Mouse (Mus musculus) limb, embryonic 14.5 days (tissue): ENCODE data around the gene Zan. TPM values are rescaled to one million over a fixed set of nuclear protein-coding genes. Genes with fewer than 3 reads are reported as not detected.

ENCODE experiments used
- ATAC-seq: fragments of 200-750 bp; cut with Nextera tagmentation; 2 replicates; pipeline ENCODE4 v1.8.0; 2017; ENCODE audit warnings: low read depth, moderate number of reproducible peaks, moderate TSS enrichment; ENCODE audit not compliant: low FRiP score
- DNase-seq: peaks from one replicate; pipeline ENCODE4 v3.0.0-alpha.2; 2015; ENCODE audit warnings: low spot score
- H3K27ac ChIP-seq: fragments of 300-500 bp; sonication (generic); replicated peaks from 2 replicates; pipeline ENCODE4 v1.5.1; 2014; ENCODE audit warnings: low read depth, mild to moderate bottlenecking, low read length, moderate library complexity, mixed read lengths
- H3K27me3 ChIP-seq: fragments of 300-500 bp; sonication (generic); 2 replicates; pipeline ENCODE4 v1.6.1; 2014; ENCODE audit warnings: low read length, mixed read lengths; ENCODE audit not compliant: control insufficient read depth, insufficient read depth
- H3K36me3 ChIP-seq: fragments of 300-500 bp; sonication (generic); 2 replicates; pipeline ENCODE4 v1.6.1; 2014; ENCODE audit warnings: mild to moderate bottlenecking, low read length, moderate library complexity, mixed read lengths; ENCODE audit not compliant: control insufficient read depth, insufficient read depth
- H3K4me1 ChIP-seq: fragments of 300-500 bp; sonication (generic); 2 replicates; pipeline ENCODE4 v1.6.1; 2014; ENCODE audit warnings: antibody characterized with exemption, low read length, mixed read lengths; ENCODE audit not compliant: control insufficient read depth, insufficient read depth
- H3K4me2 ChIP-seq: fragments of 300-500 bp; sonication (generic); replicated peaks from 2 replicates; pipeline ENCODE4 v1.6.1; 2014; ENCODE audit warnings: low read depth, mild to moderate bottlenecking, low read length, moderate library complexity; ENCODE audit not compliant: severe bottlenecking
- H3K4me3 ChIP-seq: fragments of 300-500 bp; sonication (generic); replicated peaks from 2 replicates; pipeline ENCODE4 v1.5.1; 2014; ENCODE audit warnings: low read length
- H3K9ac ChIP-seq: fragments of 300-500 bp; sonication (generic); 2 replicates; pipeline ENCODE4 v1.6.1; 2014; ENCODE audit warnings: mild to moderate bottlenecking, low read depth, low read length, moderate library complexity; ENCODE audit not compliant: severe bottlenecking
- H3K9me3 ChIP-seq: fragments of 300-500 bp; sonication (generic); 2 replicates; pipeline ENCODE4 v1.6.1; 2016; ENCODE audit warnings: low read length; ENCODE audit not compliant: control insufficient read depth
- POLR2A ChIP-seq: fragments of 200-500 bp; IDR thresholded peaks from 2 replicates; pipeline ENCODE4 v1.8.0; 2012; ENCODE audit warnings: inconsistent platforms, mild to moderate bottlenecking, moderate library complexity, borderline replicate concordance; ENCODE audit not compliant: insufficient read depth, insufficient read length; ENCODE audit errors: extremely low read depth
- WGBS: fragments of 180-500 bp; shearing (Covaris S2); extraction: QIAGEN DNeasy Blood & Tissue Kit; methylation state at CpG from one replicate; pipeline ENCODE4 v1.1.7; 2014; 5-methylcytosine and 5-hydroxymethylcytosine counted together
- polyA plus RNA-seq, 2 experiments: library from polyadenylated mRNA; depleted of rRNA in 1 of 2; stranded (reverse) in 1 of 2; unstranded in 1 of 2; fragments of >200 nt; fragmentation: Nextera tagmentation in 1 of 2; extraction: Ambion mirVana in 1 of 2; gene quantifications; 2 replicates each; pipeline versions ENCODE4 v1.2.1 to v1.2.3; 2012 to 2014

Gene Zan
- polyA plus RNA-seq, 2 experiments = 0.35 TPM; not detected in 1

- Histone ChIP-seq H3K9me3 (no peaks in the 10 kb centered on the region), H3K4me3 (peak overlapping the region; percentile 31), H3K27ac (no peak overlapping the region), H3K36me3 (no peaks in the 10 kb centered on the region), H3K4me2 (peak overlapping the region; percentile 53), H3K4me1 (0 out of 2 replicates have a peak, but pooled peaks cover 5% of the 10 kb centered on the region), H3K27me3 (0 out of 2 replicates have a peak, but pooled peaks cover 11% of the 10 kb centered on the region), H3K9ac (peak overlapping the region; percentile 48)
- DNase-seq = no peak
- no peak for ATAC-seq
- no peak for TF ChIP-seq POLR2A
- 6% methylated on average over 17 of the region's 17 CpGs for WGBS
Measured at GRCm38 (mm10) chr5:137485851-137486155, 8.9 kb upstream of the Zan start.

DNA sequence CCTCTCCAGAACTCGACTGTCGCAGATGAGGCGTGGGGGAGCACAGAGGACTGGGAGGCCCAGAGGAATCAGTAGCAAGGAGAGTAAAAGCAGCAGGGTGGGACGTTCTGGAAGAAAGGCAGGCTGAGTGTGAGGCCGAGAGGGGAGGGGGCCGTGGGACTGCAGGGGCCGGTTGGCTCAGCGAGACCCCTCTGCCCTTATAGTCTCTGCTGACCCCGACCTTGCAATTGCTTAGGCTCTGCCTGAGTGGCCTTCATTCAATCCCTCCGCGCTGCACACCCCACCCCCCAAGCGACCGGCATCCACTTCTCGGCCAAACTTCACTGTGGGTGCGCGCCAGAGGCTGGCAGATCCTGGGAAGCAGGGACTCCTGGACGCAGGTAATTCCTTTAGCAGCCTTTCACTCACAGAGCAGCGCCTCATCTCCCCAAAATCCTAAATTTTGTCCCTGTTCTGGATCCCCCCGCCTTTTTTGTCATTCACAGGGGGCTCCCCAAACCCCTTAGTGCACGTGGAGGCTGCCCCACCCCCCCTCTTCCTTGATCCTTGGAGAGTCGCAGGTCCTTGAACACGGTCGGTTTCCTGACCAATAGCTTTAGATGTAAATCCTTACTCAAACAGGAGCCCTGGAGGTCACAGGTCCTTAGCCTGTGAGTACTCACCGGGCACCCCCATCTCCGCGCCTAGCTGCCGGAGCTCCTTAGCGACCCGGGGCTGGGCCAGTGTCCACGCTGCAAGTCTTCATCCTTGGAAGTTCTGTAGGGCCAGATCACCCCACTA is 8.4 kb upstream of the Zan start:
- no peaks in the 10 kb centered on the region for H3K9me3 ChIP-seq
- no peak for TF ChIP-seq POLR2A
- no peak overlapping the region for H3K27ac ChIP-seq
- ATAC-seq (no peak), DNase-seq (no peak)
- peak overlapping the region; percentile 48 for H3K9ac ChIP-seq
- peak overlapping the region; percentile 31 for H3K4me3 ChIP-seq
- H3K36me3 ChIP-seq = no peaks in the 10 kb centered on the region
- 8% methylated on average over 28 of the region's 30 CpGs for WGBS
- H3K4me1 ChIP-seq = 0 out of 2 replicates have a peak, but pooled peaks cover 5% of the 10 kb centered on the region
- H3K27me3 ChIP-seq = 0 out of 2 replicates have a peak, but pooled peaks cover 11% of the 10 kb centered on the region
- peak overlapping the region; percentile 53 for H3K4me2 ChIP-seq

- no peak overlapping the region for H3K27ac ChIP-seq
- H3K4me1 ChIP-seq = 0 out of 2 replicates have a peak, but pooled peaks cover 5% of the 10 kb centered on the region
- ATAC-seq (no peak), DNase-seq (no peak)
- no peak overlapping the region for H3K9ac ChIP-seq
- no peak overlapping the region for H3K4me3 ChIP-seq
- WGBS = 39% methylated on average over 8 of the region's 8 CpGs
- H3K27me3 ChIP-seq = 0 out of 2 replicates have a peak, but pooled peaks cover 9% of the 10 kb centered on the region
- TF ChIP-seq POLR2A = no peak
- no peaks in the 10 kb centered on the region for H3K36me3 ChIP-seq
- no peak overlapping the region for H3K4me2 ChIP-seq
- H3K9me3 ChIP-seq = no peaks in the 10 kb centered on the region
Measured at GRCm38 (mm10) chr5:137481897-137482296, 5.0 kb upstream of the Zan start.

DNA sequence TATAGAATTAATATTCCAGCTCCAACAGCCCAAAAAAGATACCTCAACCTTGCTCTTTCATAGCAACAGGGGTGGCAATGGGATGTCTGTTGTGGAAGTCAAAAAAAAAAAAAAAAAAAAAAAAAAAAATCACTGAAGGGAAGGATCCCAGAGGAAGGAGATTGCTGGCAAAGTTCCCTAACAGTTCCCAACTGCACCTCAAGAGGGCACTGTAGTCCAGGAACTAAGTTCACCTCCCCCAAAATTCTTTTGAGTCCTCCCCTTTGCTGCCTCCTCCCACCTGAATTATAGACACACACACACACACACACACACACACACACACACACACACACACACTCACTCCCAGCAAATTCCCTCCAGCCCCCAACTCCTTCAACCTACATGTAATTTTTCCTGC is 4.3 kb upstream of the Zan start:
- DNase-seq = peak; percentile 90
- no peak for TF ChIP-seq POLR2A
- Histone ChIP-seq H3K9ac (no peak overlapping the region), H3K4me1 (0 out of 2 replicates have a peak, but pooled peaks cover 5% of the 10 kb centered on the region), H3K27ac (no peak overlapping the region), H3K36me3 (no peaks in the 10 kb centered on the region), H3K4me2 (no peak overlapping the region), H3K27me3 (0 out of 2 replicates have a peak, but pooled peaks cover 3% of the 10 kb centered on the region), H3K9me3 (no peaks in the 10 kb centered on the region), H3K4me3 (no peak overlapping the region)
- no peak for ATAC-seq

DNA sequence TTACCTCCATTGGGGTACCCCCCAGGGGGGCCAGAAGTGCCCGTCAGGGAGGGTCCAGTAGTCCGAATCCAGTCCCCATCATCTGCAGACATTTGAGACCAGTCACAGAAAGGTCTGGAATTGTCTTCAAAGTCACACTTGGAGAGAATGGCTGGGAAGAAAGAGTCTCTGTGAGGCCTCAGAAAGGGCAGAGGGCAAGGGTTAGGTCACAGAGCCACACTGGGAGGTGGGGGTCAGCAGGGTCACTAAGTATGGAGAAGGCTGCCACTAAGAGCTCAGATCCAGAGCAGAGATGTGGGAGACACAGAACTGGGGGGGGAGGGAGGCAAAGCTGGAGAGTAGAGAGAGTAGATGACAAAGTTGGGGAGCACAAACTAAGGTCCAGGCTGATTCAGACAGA is 2.5 kb downstream of the Zan start:
- no peak for ATAC-seq

More for the DNA sequence above, 2.5 kb downstream of the Zan start:
- no peak overlapping the region for H3K4me2 ChIP-seq
- H3K9me3 ChIP-seq = no peaks in the 10 kb centered on the region
- DNase-seq = no peak
- no peak for TF ChIP-seq POLR2A
- no peak overlapping the region for H3K27ac ChIP-seq
- no peaks in the 10 kb centered on the region for H3K4me1 ChIP-seq
- no peaks in the 10 kb centered on the region for H3K27me3 ChIP-seq
- no peaks in the 10 kb centered on the region for H3K36me3 ChIP-seq
- WGBS = 38% methylated on average over 2 of the region's 2 CpGs
- H3K4me3 ChIP-seq = no peak overlapping the region
- no peak overlapping the region for H3K9ac ChIP-seq
